Mouse (Mus musculus): ENCODE measurements around the gene Zfp385a. TPM values are rescaled to one million over a fixed set of nuclear protein-coding genes. Genes with fewer than 3 reads are reported as not detected.

Gene Zfp385a
- polyA plus RNA-seq, 1 experiment from 2014 or later, result 6.0 TPM

- Histone ChIP-seq H3K4me3 (replicated peaks) (no peak overlapping the region), H3K9me3 (replicated peaks) (no peaks in the 10 kb centered on the region), H3K27ac (replicated peaks) (no peak overlapping the region), H3K4me1 (replicated peaks) (peaks cover 52% of the 10 kb centered on the region), H3K4me2 (no peak overlapping the region), H3K9ac (no peak overlapping the region), H3K36me3 (replicated peaks) (peaks cover 6% of the 10 kb centered on the region; the same call in 1 of the 2 replicates), H3K27me3 (peaks cover 12% of the 10 kb centered on the region; the same call in 1 of the 2 replicates)
- 65% methylated on average over 3 of the region's 3 CpGs for WGBS (ENCODE audit: insufficient replicate concordance)
- ATAC-seq (ENCODE audit: insufficient read depth), result no peak
These were observed 21.6 kb downstream of the Zfp385a start for GRCm38 (mm10) chr15:103318201-103318816.

- Histone ChIP-seq H3K27ac (replicated peaks) (no peak overlapping the region), H3K27me3 (peaks cover 9% of the 10 kb centered on the region; the same call in 1 of the 2 replicates), H3K4me2 (no peak overlapping the region), H3K9ac (no peak overlapping the region), H3K4me3 (replicated peaks) (no peak overlapping the region), H3K4me1 (replicated peaks) (peaks cover 52% of the 10 kb centered on the region), H3K9me3 (replicated peaks) (no peaks in the 10 kb centered on the region), H3K36me3 (replicated peaks) (peaks cover 6% of the 10 kb centered on the region; the same call in 1 of the 2 replicates)
- no peak for ATAC-seq (ENCODE audit: insufficient read depth)
- 80% methylated on average over 8 of the region's 8 CpGs for WGBS (ENCODE audit: insufficient replicate concordance)
These were observed 22.2 kb downstream of the Zfp385a start for GRCm38 (mm10) chr15:103317731-103318130.

- no peak overlapping the region for H3K27ac ChIP-seq (replicated peaks)
- no peak for ATAC-seq (ENCODE audit: insufficient read depth)
- H3K9ac ChIP-seq, result no peak overlapping the region
- H3K4me1 ChIP-seq (replicated peaks), result peaks cover 46% of the 10 kb centered on the region
- no peak overlapping the region for H3K4me2 ChIP-seq
- H3K27me3 ChIP-seq, result peaks cover 3% of the 10 kb centered on the region; the same call in 1 of the 2 replicates
- H3K4me3 ChIP-seq (replicated peaks), result no peak overlapping the region
- H3K9me3 ChIP-seq (replicated peaks), result no peaks in the 10 kb centered on the region
- H3K36me3 ChIP-seq (replicated peaks), result peaks cover 6% of the 10 kb centered on the region; the same call in 1 of the 2 replicates
These were observed 22.8 kb downstream of the Zfp385a start for GRCm38 (mm10) chr15:103317120-103317519.

GRCm38 (mm10) chr15:103315979-103316776 is 23.7 kb downstream of the Zfp385a start:
- no peak overlapping the region for H3K27ac ChIP-seq (replicated peaks)
- H3K9me3 ChIP-seq (replicated peaks), result no peaks in the 10 kb centered on the region
- H3K36me3 ChIP-seq (replicated peaks), result peaks cover 6% of the 10 kb centered on the region; the same call in 1 of the 2 replicates
- no peak overlapping the region for H3K9ac ChIP-seq
- no peak overlapping the region for H3K4me3 ChIP-seq (replicated peaks)
- no peak for ATAC-seq (ENCODE audit: insufficient read depth)
- H3K27me3 ChIP-seq, result no peaks in the 10 kb centered on the region
- WGBS (ENCODE audit: insufficient replicate concordance), result 76% methylated on average over 10 of the region's 10 CpGs
- no peak overlapping the region for H3K4me2 ChIP-seq
- peaks cover 37% of the 10 kb centered on the region for H3K4me1 ChIP-seq (replicated peaks)

- H3K9me3 ChIP-seq (replicated peaks), result no peaks in the 10 kb centered on the region
- H3K27me3 ChIP-seq, result no peaks in the 10 kb centered on the region
- no peak overlapping the region for H3K27ac ChIP-seq (replicated peaks)
- no peak overlapping the region for H3K4me3 ChIP-seq (replicated peaks)
- H3K9ac ChIP-seq, result no peak overlapping the region
- H3K4me2 ChIP-seq, result peak overlapping the region; percentile 35
- WGBS (ENCODE audit: insufficient replicate concordance), result 39% methylated on average over 18 of the region's 18 CpGs
- peak; percentile 39; the same call in 1 of the 2 replicates for ATAC-seq (ENCODE audit: insufficient read depth)
- H3K4me1 ChIP-seq (replicated peaks), result peaks cover 33% of the 10 kb centered on the region
- H3K36me3 ChIP-seq (replicated peaks), result peaks cover 6% of the 10 kb centered on the region; the same call in 1 of the 2 replicates
These were observed 24.8 kb downstream of the Zfp385a start for GRCm38 (mm10) chr15:103315011-103315502.

GRCm38 (mm10) chr15:103314181-103314580 is 25.7 kb downstream of the Zfp385a start:
- Histone ChIP-seq H3K27me3 (peaks cover 4% of the 10 kb centered on the region), H3K36me3 (replicated peaks) (peaks cover 6% of the 10 kb centered on the region; the same call in 1 of the 2 replicates), H3K4me2 (0 out of 2 replicates have a peak overlapping the region, but pooled peaks have one; percentile 35), H3K9me3 (replicated peaks) (no peaks in the 10 kb centered on the region), H3K27ac (replicated peaks) (no peak overlapping the region), H3K4me3 (replicated peaks) (no peak overlapping the region), H3K4me1 (replicated peaks) (peaks cover 33% of the 10 kb centered on the region), H3K9ac (no peak overlapping the region)
- no peak for ATAC-seq (ENCODE audit: insufficient read depth)
- WGBS (ENCODE audit: insufficient replicate concordance), result 69% methylated on average over 22 of the region's 22 CpGs

GRCm38 (mm10) chr15:103313495-103314095 is 26.3 kb downstream of the Zfp385a start:
- Histone ChIP-seq H3K9me3 (replicated peaks) (no peaks in the 10 kb centered on the region), H3K4me3 (replicated peaks) (no peak overlapping the region), H3K27ac (replicated peaks) (no peak overlapping the region), H3K36me3 (replicated peaks) (peaks cover 6% of the 10 kb centered on the region; the same call in 1 of the 2 replicates), H3K9ac (no peak overlapping the region), H3K27me3 (peaks cover 9% of the 10 kb centered on the region), H3K4me2 (no peak overlapping the region), H3K4me1 (replicated peaks) (peaks cover 39% of the 10 kb centered on the region)
- 31% methylated on average over 18 of the region's 18 CpGs for WGBS (ENCODE audit: insufficient replicate concordance)
- no peak for ATAC-seq (ENCODE audit: insufficient read depth)

- Histone ChIP-seq H3K27me3 (peaks cover 34% of the 10 kb centered on the region), H3K9ac (no peak within 1 kb of the TSS), H3K4me3 (replicated peaks) (peak within 1 kb of the TSS; percentile 30), H3K9me3 (replicated peaks) (no peaks in the 10 kb centered on the region), H3K36me3 (replicated peaks) (no peaks in the 10 kb centered on the region; the same call in 1 of the 2 replicates), H3K4me1 (replicated peaks) (peaks cover 58% of the 10 kb centered on the region), H3K4me2 (0 out of 2 replicates have a peak within 1 kb of the TSS, but pooled peaks have one; percentile 49), H3K27ac (replicated peaks) (0 out of 2 replicates have a peak within 1 kb of the TSS, but pooled peaks have one; percentile 1)
- no peak for ATAC-seq (ENCODE audit: insufficient read depth)
- 26% methylated on average over 6 of the region's 6 CpGs for WGBS (ENCODE audit: insufficient replicate concordance)
These were observed 29.5 kb downstream of the Zfp385a start, which contains the start of gene Gpr84 for GRCm38 (mm10) chr15:103310365-103310910. Gene Gpr84 (minus strand): TSS chr15:103310612.

- H3K4me3 ChIP-seq (replicated peaks), result peak overlapping the region; percentile 30
- 62% methylated on average over 26 of the region's 26 CpGs for WGBS (ENCODE audit: insufficient replicate concordance)
- ATAC-seq (ENCODE audit: insufficient read depth), result no peak
- H3K9ac ChIP-seq, result no peak overlapping the region
- H3K27me3 ChIP-seq, result peaks cover 48% of the 10 kb centered on the region
- H3K9me3 ChIP-seq (replicated peaks), result no peaks in the 10 kb centered on the region
- H3K36me3 ChIP-seq (replicated peaks), result no peaks in the 10 kb centered on the region
- H3K27ac ChIP-seq (replicated peaks), result no peak overlapping the region
- peaks cover 58% of the 10 kb centered on the region for H3K4me1 ChIP-seq (replicated peaks)
- H3K4me2 ChIP-seq, result peak overlapping the region; percentile 49
These were observed 30.9 kb downstream of the Zfp385a start for GRCm38 (mm10) chr15:103308876-103309580.

All from liver, embryonic 15.5 days (tissue).